Mouse (Mus musculus): ENCODE results near the gene Kcnc4. TPM values are rescaled to one million over a fixed set of nuclear protein-coding genes. Genes with fewer than 3 reads are reported as not detected.
A peak's percentile ranks its signal among the peaks of the same experiment; 100 is the strongest.

Kcnc4 gene
- 10 to 100 TPM; 59.7 to 66.2 (median 61.6) TPM for total RNA-seq (2022)

GRCm38 (mm10) chr3:107459196-107459772 lies at the start of gene Kcnc4:
Gene Kcnc4, minus strand, starts transcription at chr3:107459552.
- no peak for DNase-seq (ENCODE audit: low spot score in 2 of 2)

DNA sequence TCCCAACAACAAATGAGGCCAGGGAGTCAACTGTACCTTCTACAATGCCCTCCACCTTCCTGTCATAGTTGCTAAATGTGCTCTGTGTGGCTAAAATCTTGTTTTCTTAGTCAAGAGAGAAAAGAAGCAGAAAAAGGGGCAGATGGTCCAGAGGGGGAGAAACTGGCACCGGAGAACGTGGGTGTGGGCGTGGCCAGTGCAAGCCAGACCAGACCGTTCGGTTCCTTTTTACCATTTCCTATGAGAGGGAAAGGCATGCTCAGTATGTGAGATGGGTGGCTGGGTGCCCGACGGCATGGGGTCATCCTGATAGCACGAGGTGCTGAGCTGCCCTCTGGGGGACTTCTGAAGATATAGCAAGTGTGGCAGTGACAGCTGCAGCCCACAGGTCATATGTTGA lies 49.3 kb upstream of the Kcnc4 start:
- DNase-seq (ENCODE audit: low spot score in 2 of 2): peak in 1 of 2 experiments; percentile 59

DNA sequence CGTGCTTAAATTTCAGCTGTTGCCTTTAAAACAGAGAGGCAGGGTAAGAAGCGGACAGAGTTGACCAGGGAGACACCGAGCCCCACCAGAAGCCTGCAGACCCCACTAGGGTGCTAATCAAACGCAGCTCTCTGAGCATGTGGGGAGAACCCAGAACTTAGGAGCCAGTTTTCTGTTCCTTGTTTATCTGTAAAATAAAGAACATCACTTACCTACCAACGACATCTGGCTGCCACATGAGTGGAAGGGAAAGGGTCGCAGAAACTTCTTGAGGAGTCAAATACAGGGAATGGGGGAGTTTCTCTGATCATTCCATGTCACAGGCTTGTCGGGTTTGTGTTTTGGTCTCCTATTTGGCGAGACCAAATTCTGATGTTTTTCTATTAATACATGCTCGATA lies 48.6 kb upstream of the Kcnc4 start:
- DNase-seq (ENCODE audit: low spot score in 2 of 2): no peak

- no peak for DNase-seq (ENCODE audit: low spot score in 2 of 2)
Measured at GRCm38 (mm10) chr3:107506531-107506930, 47.2 kb upstream of the Kcnc4 start.

GRCm38 (mm10) chr3:107505464-107506367 lies 46.4 kb upstream of the Kcnc4 start:
- peak in 1 of 2 experiments; percentile 74 for DNase-seq (ENCODE audit: low spot score in 2 of 2)

GRCm38 (mm10) chr3:107504542-107504941 lies 45.2 kb upstream of the Kcnc4 start:
- no peak for DNase-seq (ENCODE audit: low spot score in 2 of 2)

GRCm38 (mm10) chr3:107503716-107504115 lies 44.4 kb upstream of the Kcnc4 start:
- no peak for DNase-seq (ENCODE audit: low spot score in 2 of 2)

DNA sequence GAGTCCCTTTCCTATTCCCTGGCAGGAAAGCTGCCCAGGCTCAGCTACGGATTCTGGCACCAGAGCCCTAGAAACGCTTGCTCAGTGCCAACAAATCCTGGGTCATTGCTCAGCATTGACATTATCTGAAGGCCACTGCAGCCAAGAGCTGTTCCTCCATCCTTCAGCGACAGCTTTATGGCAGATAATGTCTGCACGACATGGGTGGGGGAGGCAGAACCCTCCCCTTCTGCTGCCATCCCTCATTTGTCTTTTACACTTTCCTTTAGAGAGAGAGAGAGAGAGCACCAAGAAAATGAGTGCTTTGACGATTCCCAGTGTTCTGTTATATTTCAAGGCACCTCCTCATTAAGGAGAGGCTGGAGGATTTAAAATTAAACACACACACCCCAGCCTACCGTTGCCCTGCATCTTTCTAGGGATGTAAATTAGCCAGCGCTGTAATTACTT lies 42.4 kb upstream of the Kcnc4 start:
- no peak for DNase-seq (ENCODE audit: low spot score in 2 of 2)

- no peak for DNase-seq (ENCODE audit: low spot score in 2 of 2)
Measured at GRCm38 (mm10) chr3:107500301-107500700, 40.9 kb upstream of the Kcnc4 start.

- no peak for DNase-seq (ENCODE audit: low spot score in 2 of 2)
Measured at GRCm38 (mm10) chr3:107496086-107496850, 36.9 kb upstream of the Kcnc4 start.

DNA sequence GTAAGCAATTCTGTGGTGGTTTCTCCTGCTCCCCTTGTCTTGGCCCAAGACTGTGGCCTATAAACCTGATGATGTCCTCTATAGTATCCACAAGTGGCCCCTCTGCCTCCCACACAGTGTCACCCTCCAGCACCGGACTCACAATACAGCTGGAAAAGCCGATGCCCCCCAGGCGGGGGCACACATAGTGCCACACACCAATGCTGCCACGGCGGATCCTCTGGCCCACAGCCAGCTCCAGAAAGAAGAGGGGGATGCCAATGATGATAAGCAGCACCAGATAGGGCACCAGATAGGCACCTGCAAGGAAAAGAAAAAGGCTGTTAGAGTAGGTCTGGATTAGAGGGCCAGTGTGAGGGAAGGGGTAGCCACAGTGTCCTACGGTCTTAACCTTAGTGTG lies 36.2 kb upstream of the Kcnc4 start:
- DNase-seq (ENCODE audit: low spot score in 2 of 2): no peak

DNA sequence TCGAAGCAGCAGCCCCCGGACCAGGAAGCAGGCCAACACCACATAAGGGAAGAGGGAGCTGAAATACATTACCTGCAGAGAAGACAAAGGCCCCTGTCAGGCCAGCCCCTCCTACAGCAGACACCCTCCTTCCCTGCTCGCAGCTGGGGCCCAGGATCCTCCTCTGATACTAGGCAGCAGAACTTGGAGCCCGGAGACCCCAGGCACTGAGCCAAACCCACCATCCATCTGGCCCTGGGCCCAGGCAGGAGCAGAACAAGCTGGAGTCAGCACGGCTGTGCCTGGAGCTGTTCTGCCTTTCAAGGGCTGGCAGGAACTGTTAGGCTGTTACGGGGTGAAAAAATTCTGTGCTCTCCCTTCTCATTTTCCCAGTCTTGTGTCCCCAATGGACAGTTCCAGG lies 32.1 kb upstream of the Kcnc4 start:
- DNase-seq (ENCODE audit: low spot score in 2 of 2): no peak

DNA sequence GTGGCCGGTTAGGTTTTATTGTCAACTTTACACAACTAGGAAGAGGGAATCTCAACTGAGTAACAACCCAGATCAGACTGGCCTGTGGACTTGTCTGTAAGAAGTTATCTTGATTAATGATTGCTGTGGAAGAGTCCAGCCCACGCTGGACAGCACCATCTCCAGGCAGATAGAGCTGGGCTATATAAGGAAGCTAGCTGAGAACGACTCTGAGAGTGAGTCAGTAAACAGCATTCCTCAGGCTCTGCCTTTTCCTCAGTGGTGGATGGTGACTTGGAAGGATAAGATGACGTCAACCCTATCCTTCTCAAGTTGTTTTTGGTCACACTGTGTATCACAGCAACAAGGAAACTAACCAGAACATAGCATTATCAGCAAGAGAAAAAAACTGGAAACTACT lies 29.3 kb upstream of the Kcnc4 start:
- no peak for DNase-seq (ENCODE audit: low spot score in 2 of 2)

- peak; percentile 66 to 89 for DNase-seq (ENCODE audit: low spot score in 2 of 2)
Measured at GRCm38 (mm10) chr3:107483290-107483689, 23.9 kb upstream of the Kcnc4 start.

GRCm38 (mm10) chr3:107480660-107481059 lies 21.3 kb upstream of the Kcnc4 start:
- no peak for DNase-seq (ENCODE audit: low spot score in 2 of 2)

DNA sequence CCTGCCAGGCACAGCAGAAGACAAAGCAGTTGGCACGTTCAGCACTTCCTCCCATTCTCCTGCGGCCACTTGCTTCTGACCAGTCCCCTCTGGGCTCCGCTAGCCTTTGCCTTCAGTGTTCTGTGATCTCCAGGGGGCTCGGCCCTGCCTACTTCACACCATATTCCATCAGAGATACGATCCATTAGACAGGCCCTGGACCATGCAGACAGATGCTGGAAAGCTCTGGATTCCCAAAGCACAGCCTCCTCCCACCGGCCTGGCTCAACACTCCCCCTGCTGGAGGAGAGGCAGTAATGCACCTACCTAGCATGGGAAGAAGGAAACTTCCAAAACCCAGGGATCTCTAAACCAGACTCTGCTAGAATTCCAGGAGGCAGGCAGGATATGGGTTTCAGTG lies 12.8 kb upstream of the Kcnc4 start:
- no peak for DNase-seq (ENCODE audit: low spot score in 2 of 2)

DNA sequence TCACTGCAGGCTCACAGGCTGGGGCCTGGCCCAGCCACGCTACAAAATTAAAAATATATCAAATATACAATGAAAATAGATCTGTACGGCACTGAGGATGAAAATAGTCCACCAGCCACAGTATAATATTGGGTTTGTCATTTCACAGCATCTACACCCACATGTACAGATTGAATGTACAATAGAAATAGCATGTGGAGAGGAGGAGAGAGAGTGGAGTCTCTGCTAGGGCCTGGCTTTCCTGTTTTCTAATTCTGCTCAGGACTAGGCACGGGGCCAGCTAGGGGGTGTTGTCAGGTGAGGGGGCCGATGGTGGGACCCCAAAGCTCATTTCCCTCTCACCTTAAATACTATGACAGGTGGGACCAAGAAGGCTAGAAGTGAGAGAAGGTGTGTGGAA lies 9.7 kb upstream of the Kcnc4 start:
- no peak for DNase-seq (ENCODE audit: low spot score in 2 of 2)

- no peak for DNase-seq (ENCODE audit: low spot score in 2 of 2)
Measured at GRCm38 (mm10) chr3:107468106-107468505, 8.8 kb upstream of the Kcnc4 start.

DNA sequence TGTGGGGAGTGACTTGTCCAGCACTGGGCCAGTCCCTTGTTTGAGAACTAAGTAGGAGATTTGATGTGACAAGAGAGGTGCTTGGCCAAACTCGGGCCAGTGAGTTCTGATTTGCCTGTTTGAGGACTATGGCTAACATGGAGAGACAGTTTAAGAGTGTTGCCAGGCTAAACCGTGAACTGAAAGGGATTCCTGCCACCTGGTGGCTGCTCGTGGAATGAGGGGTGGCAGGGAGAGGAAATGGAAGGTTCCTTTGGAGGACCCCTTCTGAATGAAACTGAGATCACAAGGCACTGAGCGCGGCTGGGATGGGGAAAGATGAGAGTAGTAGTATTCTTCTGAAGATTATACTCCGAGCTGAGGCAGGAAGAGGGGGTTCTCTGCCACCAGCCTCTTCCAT lies 7.2 kb upstream of the Kcnc4 start:
- peak in 1 of 2 experiments; percentile 82 for DNase-seq (ENCODE audit: low spot score in 2 of 2)

- DNase-seq (ENCODE audit: low spot score in 2 of 2): peak in 1 of 2 experiments; percentile 71
Measured at GRCm38 (mm10) chr3:107462160-107462559, 2.8 kb upstream of the Kcnc4 start.

GRCm38 (mm10) chr3:107459773-107460431 lies 550 bp upstream of the Kcnc4 start:
- no peak for DNase-seq (ENCODE audit: low spot score in 2 of 2)

Measured in left cerebral cortex, adult 8-10 months (tissue).